Mouse (Mus musculus): ENCODE measurements around the gene Bdh2. TPM values are rescaled to one million over a fixed set of nuclear protein-coding genes. Genes with fewer than 3 reads are reported as not detected.

The Bdh2 gene
- 4.6 and 5.5 TPM in 2 replicates for polyA plus RNA-seq (2014; fragmentation: Nextera tagmentation; extraction: Ambion mirVana)

GRCm38 (mm10) chr3:135280669-135281415, at the start of gene Bdh2:
TSS of gene Bdh2 (plus strand) at chr3:135281221.
- no peaks in the 10 kb centered on the region for H3K36me3 ChIP-seq (replicated peaks; ENCODE audit: control insufficient read depth, insufficient read depth)
- no peak within 1 kb of the TSS for H3K4me3 ChIP-seq (replicated peaks; ENCODE audit: low read length)
- peak; percentile 90 for ATAC-seq (ENCODE audit: low FRiP score)
- 0 out of 2 replicates have a peak, but pooled peaks cover 3% of the 10 kb centered on the region for H3K4me1 ChIP-seq (replicated peaks; ENCODE audit: control insufficient read depth, insufficient read depth, low read length)
- H3K27me3 ChIP-seq (ENCODE audit: control insufficient read depth, insufficient read depth, low read length) = no peaks in the 10 kb centered on the region
- H3K27ac ChIP-seq = peak within 1 kb of the TSS; percentile 44; the same call in 1 of the 2 replicates
- H3K4me2 ChIP-seq (replicated peaks) = peak within 1 kb of the TSS; percentile 26
- H3K9ac ChIP-seq = peak within 1 kb of the TSS; percentile 44
- DNase-seq (ENCODE audit: low spot score) = peak; percentile 95
- H3K9me3 ChIP-seq (ENCODE audit: control insufficient read depth, low read length) = no peaks in the 10 kb centered on the region
- WGBS = 25% methylated on average over 14 of the region's 14 CpGs

GRCm38 (mm10) chr3:135232058-135232457, 49.0 kb upstream of the Bdh2 start:
- ATAC-seq (ENCODE audit: low FRiP score) = no peak
- no peak for DNase-seq (ENCODE audit: low spot score)
- 86% methylated on average over 3 of the region's 3 CpGs for WGBS
- Histone ChIP-seq H3K27ac (no peak overlapping the region), H3K36me3 (replicated peaks; ENCODE audit: control insufficient read depth, insufficient read depth) (peaks cover 37% of the 10 kb centered on the region), H3K4me2 (replicated peaks) (no peak overlapping the region), H3K4me3 (replicated peaks; ENCODE audit: low read length) (no peak overlapping the region), H3K9me3 (ENCODE audit: control insufficient read depth, low read length) (no peaks in the 10 kb centered on the region), H3K9ac (no peak overlapping the region), H3K4me1 (replicated peaks; ENCODE audit: control insufficient read depth, insufficient read depth, low read length) (no peaks in the 10 kb centered on the region), H3K27me3 (ENCODE audit: control insufficient read depth, insufficient read depth, low read length) (no peaks in the 10 kb centered on the region)

GRCm38 (mm10) chr3:135232462-135232861, 48.6 kb upstream of the Bdh2 start:
- ATAC-seq (ENCODE audit: low FRiP score) = no peak
- Histone ChIP-seq H3K27me3 (ENCODE audit: control insufficient read depth, insufficient read depth, low read length) (no peaks in the 10 kb centered on the region), H3K4me3 (replicated peaks; ENCODE audit: low read length) (no peak overlapping the region), H3K9ac (no peak overlapping the region), H3K36me3 (replicated peaks; ENCODE audit: control insufficient read depth, insufficient read depth) (peaks cover 37% of the 10 kb centered on the region), H3K4me2 (replicated peaks) (no peak overlapping the region), H3K9me3 (ENCODE audit: control insufficient read depth, low read length) (no peaks in the 10 kb centered on the region), H3K4me1 (replicated peaks; ENCODE audit: control insufficient read depth, insufficient read depth, low read length) (no peaks in the 10 kb centered on the region), H3K27ac (no peak overlapping the region)
- 92% methylated on average over 3 of the region's 3 CpGs for WGBS
- DNase-seq (ENCODE audit: low spot score) = no peak

GRCm38 (mm10) chr3:135245733-135246132, 35.3 kb upstream of the Bdh2 start:
- Histone ChIP-seq H3K27ac (no peak overlapping the region), H3K36me3 (replicated peaks; ENCODE audit: control insufficient read depth, insufficient read depth) (peaks cover 33% of the 10 kb centered on the region), H3K27me3 (ENCODE audit: control insufficient read depth, insufficient read depth, low read length) (no peaks in the 10 kb centered on the region), H3K4me2 (replicated peaks) (no peak overlapping the region), H3K4me3 (replicated peaks; ENCODE audit: low read length) (no peak overlapping the region), H3K9ac (no peak overlapping the region), H3K9me3 (ENCODE audit: control insufficient read depth, low read length) (no peaks in the 10 kb centered on the region), H3K4me1 (replicated peaks; ENCODE audit: control insufficient read depth, insufficient read depth, low read length) (no peaks in the 10 kb centered on the region)
- ATAC-seq (ENCODE audit: low FRiP score) (no peak), DNase-seq (ENCODE audit: low spot score) (no peak)

DNA sequence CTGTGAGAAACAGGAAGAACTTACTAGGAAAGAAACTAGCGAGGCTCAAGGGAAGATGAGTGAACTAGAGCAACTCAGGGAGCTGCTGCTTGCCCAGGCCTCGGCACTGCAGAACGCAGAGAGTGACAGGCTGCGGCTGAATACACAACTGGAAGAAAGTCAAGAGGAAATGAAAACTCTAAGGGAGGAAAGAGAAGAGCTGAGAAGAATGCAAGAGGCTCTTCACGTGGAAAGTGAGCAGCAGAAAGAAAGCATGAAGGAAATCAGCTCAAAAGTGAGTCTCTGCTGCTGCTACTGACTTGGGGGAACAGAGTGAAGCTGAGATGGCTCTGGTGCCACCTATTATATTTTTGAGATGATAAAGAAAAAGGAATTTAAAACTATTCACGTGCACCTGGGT, 34.2 kb upstream of the Bdh2 start:
- ATAC-seq (ENCODE audit: low FRiP score) (no peak), DNase-seq (ENCODE audit: low spot score) (no peak)
- WGBS = 93% methylated on average over 6 of the region's 6 CpGs
- Histone ChIP-seq H3K27ac (no peak overlapping the region), H3K4me2 (replicated peaks) (no peak overlapping the region), H3K27me3 (ENCODE audit: control insufficient read depth, insufficient read depth, low read length) (no peaks in the 10 kb centered on the region), H3K9ac (no peak overlapping the region), H3K4me1 (replicated peaks; ENCODE audit: control insufficient read depth, insufficient read depth, low read length) (no peaks in the 10 kb centered on the region), H3K4me3 (replicated peaks; ENCODE audit: low read length) (no peak overlapping the region), H3K36me3 (replicated peaks; ENCODE audit: control insufficient read depth, insufficient read depth) (peaks cover 33% of the 10 kb centered on the region), H3K9me3 (ENCODE audit: control insufficient read depth, low read length) (no peaks in the 10 kb centered on the region)

DNA sequence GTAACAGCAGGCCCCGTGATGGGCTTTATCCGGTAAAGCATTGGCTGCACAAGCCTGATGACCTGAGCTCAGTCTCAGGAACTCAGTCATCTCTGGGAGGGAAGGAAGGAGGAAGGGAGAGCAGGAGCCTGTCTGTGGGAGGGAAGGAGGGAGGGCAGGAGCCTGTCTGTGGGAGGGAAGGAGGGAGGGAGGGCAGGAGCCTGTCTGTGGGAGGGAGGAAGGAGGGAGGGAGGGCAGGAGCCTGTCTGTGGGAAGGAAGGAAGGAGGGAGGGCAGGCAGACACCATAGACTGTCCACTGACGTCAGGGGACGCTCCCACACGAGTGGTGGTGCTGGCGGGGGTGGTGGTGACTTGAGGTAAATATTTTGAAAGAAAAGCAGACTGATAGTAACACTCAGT, 31.9 kb upstream of the Bdh2 start:
- H3K36me3 ChIP-seq (replicated peaks; ENCODE audit: control insufficient read depth, insufficient read depth) = peaks cover 24% of the 10 kb centered on the region; the same call in 1 of the 2 replicates
- 82% methylated on average over 6 of the region's 6 CpGs for whole genome bisulfite sequencing
- H3K9ac ChIP-seq = no peak overlapping the region
- no peaks in the 10 kb centered on the region for H3K27me3 ChIP-seq (ENCODE audit: control insufficient read depth, insufficient read depth, low read length)
- H3K9me3 ChIP-seq (ENCODE audit: control insufficient read depth, low read length) = no peaks in the 10 kb centered on the region
- DNase-seq (ENCODE audit: low spot score) (no peak), ATAC-seq (ENCODE audit: low FRiP score) (peak; percentile 78; the same call in 1 of the 2 replicates)
- H3K27ac ChIP-seq = no peak overlapping the region
- H3K4me3 ChIP-seq (replicated peaks; ENCODE audit: low read length) = no peak overlapping the region
- H3K4me1 ChIP-seq (replicated peaks; ENCODE audit: control insufficient read depth, insufficient read depth, low read length) = no peaks in the 10 kb centered on the region
- no peak overlapping the region for H3K4me2 ChIP-seq (replicated peaks)

GRCm38 (mm10) chr3:135251825-135252224, 29.2 kb upstream of the Bdh2 start:
- Histone ChIP-seq H3K9ac (no peak overlapping the region), H3K27me3 (ENCODE audit: control insufficient read depth, insufficient read depth, low read length) (no peaks in the 10 kb centered on the region), H3K27ac (no peak overlapping the region), H3K9me3 (ENCODE audit: control insufficient read depth, low read length) (no peaks in the 10 kb centered on the region), H3K36me3 (replicated peaks; ENCODE audit: control insufficient read depth, insufficient read depth) (peaks cover 24% of the 10 kb centered on the region; the same call in 1 of the 2 replicates), H3K4me3 (replicated peaks; ENCODE audit: low read length) (no peak overlapping the region), H3K4me2 (replicated peaks) (no peak overlapping the region), H3K4me1 (replicated peaks; ENCODE audit: control insufficient read depth, insufficient read depth, low read length) (no peaks in the 10 kb centered on the region)
- WGBS = 92% methylated on average over 6 of the region's 6 CpGs
- no peak for DNase-seq (ENCODE audit: low spot score)
- ATAC-seq (ENCODE audit: low FRiP score) = no peak

GRCm38 (mm10) chr3:135254784-135255183, 26.2 kb upstream of the Bdh2 start:
- Histone ChIP-seq H3K27ac (no peak overlapping the region), H3K27me3 (ENCODE audit: control insufficient read depth, insufficient read depth, low read length) (no peaks in the 10 kb centered on the region)
- ATAC-seq (ENCODE audit: low FRiP score) = no peak

DNA sequence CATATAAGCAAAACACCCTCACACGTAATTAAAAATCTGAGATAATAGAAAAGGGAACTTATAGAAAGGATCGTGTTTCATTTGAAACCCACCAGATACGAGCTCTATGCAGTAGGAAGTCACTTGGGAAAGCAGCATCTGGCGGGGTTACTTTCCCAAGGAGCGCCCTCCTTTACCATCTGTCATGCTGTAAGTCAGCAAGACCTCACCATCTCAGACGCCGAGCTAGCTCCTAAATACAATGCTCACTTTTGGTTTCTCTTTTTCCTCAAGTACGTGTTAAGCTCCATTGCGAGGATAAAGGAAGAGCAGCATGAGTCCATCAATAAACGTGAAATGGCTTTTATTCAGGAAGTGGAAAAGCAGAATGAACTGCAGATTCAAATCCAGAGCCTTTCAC, 22.1 kb upstream of the Bdh2 start:
- WGBS = 85% methylated on average over 10 of the region's 10 CpGs
- H3K27ac ChIP-seq = no peak overlapping the region
- H3K9ac ChIP-seq = no peak overlapping the region
- no peak for ATAC-seq (ENCODE audit: low FRiP score)
- H3K27me3 ChIP-seq (ENCODE audit: control insufficient read depth, insufficient read depth, low read length) = no peaks in the 10 kb centered on the region
- no peaks in the 10 kb centered on the region for H3K9me3 ChIP-seq (ENCODE audit: control insufficient read depth, low read length)
- no peak overlapping the region for H3K4me2 ChIP-seq (replicated peaks)
- no peaks in the 10 kb centered on the region for H3K4me1 ChIP-seq (replicated peaks; ENCODE audit: control insufficient read depth, insufficient read depth, low read length)
- no peak for DNase-seq (ENCODE audit: low spot score)
- H3K4me3 ChIP-seq (replicated peaks; ENCODE audit: low read length) = no peak overlapping the region
- H3K36me3 ChIP-seq (replicated peaks; ENCODE audit: control insufficient read depth, insufficient read depth) = no peaks in the 10 kb centered on the region; the same call in 1 of the 2 replicates

More at GRCm38 (mm10) chr3:135254784-135255183, 26.2 kb upstream of the Bdh2 start:
- Histone ChIP-seq H3K9me3 (ENCODE audit: control insufficient read depth, low read length) (no peaks in the 10 kb centered on the region), H3K36me3 (replicated peaks; ENCODE audit: control insufficient read depth, insufficient read depth) (peaks cover 6% of the 10 kb centered on the region; the same call in 1 of the 2 replicates), H3K4me1 (replicated peaks; ENCODE audit: control insufficient read depth, insufficient read depth, low read length) (no peaks in the 10 kb centered on the region), H3K9ac (no peak overlapping the region), H3K4me3 (replicated peaks; ENCODE audit: low read length) (no peak overlapping the region), H3K4me2 (replicated peaks) (no peak overlapping the region)
- no peak for DNase-seq (ENCODE audit: low spot score)

Measured in hindbrain, embryonic 14.5 days (tissue).